Mouse (Mus musculus): ENCODE data around the gene Lpar3. TPM values are rescaled to one million over a fixed set of nuclear protein-coding genes. Genes with fewer than 3 reads are reported as not detected.

Gene Lpar3
- polyA plus RNA-seq, 1 experiment from 2014 or later: 0.04 TPM

GRCm38 (mm10) chr3:146303194-146303593 is 82.4 kb downstream of the Lpar3 start:
- in situ Hi-C loops (cut with MboI; ENCODE audit: low pct_unique_long_range_greater_than_20kb): loop anchor here (5.0 kb wide), 1 partner anchor 41 kb away; no protein-coding TSS in a partner anchor
- no peaks in the 10 kb centered on the region for H3K27me3 ChIP-seq
- POLR2A ChIA-PET: interaction anchor here (0.7 kb wide), 1 partner anchor 57 kb away, joined by 6 read pairs; no protein-coding TSS in a partner anchor
- DNase-seq (ENCODE audit: low read depth, low spot score) (no peak), ATAC-seq (peak; percentile 40)
- CTCF ChIA-PET: interaction anchor here (1.1 to 2.0 kb wide), 2 partner anchors 29 to 126 kb away, joined by 3 to 6 read pairs; no protein-coding TSS in a partner anchor
- TF ChIP-seq CTCF (IDR thresholded peaks at IDR 0.05): no peak

GRCm38 (mm10) chr3:146304556-146305405 is 84.0 kb downstream of the Lpar3 start:
- no peaks in the 10 kb centered on the region for H3K27me3 ChIP-seq
- DNase-seq (ENCODE audit: low read depth, low spot score): no peak
- CTCF ChIA-PET: interaction anchor here (1.2 to 2.0 kb wide), 3 partner anchors 19 to 642 kb away, joined by 3 to 6 read pairs (median 3); no protein-coding TSS in a partner anchor
- in situ Hi-C loops (cut with MboI; ENCODE audit: low pct_unique_long_range_greater_than_20kb): loop anchor here (5.0 kb wide), 1 partner anchor 42 kb away; no protein-coding TSS in a partner anchor
- no peak for TF ChIP-seq CTCF (IDR thresholded peaks at IDR 0.05)
- POLR2A ChIA-PET: no interaction called here
- no peak for ATAC-seq

GRCm38 (mm10) chr3:146307341-146307740 is 86.6 kb downstream of the Lpar3 start:
- ATAC-seq: peak; percentile 58
- DNase-seq (ENCODE audit: low read depth, low spot score): no peak
- in situ Hi-C loops (cut with MboI; ENCODE audit: low pct_unique_long_range_greater_than_20kb): no loop called here
- ChIA-PET POLR2A (interaction anchor here (0.6 kb wide), 1 partner anchor 340 kb away, joined by 4 read pairs; no protein-coding TSS in a partner anchor), CTCF (interaction anchor here (1.0 to 3.3 kb wide), 4 partner anchors 10 to 82 kb away, joined by 3 to 15 read pairs (median 3); no protein-coding TSS in a partner anchor)
- no peak for TF ChIP-seq CTCF (IDR thresholded peaks at IDR 0.05)
- H3K27me3 ChIP-seq: no peaks in the 10 kb centered on the region

DNA sequence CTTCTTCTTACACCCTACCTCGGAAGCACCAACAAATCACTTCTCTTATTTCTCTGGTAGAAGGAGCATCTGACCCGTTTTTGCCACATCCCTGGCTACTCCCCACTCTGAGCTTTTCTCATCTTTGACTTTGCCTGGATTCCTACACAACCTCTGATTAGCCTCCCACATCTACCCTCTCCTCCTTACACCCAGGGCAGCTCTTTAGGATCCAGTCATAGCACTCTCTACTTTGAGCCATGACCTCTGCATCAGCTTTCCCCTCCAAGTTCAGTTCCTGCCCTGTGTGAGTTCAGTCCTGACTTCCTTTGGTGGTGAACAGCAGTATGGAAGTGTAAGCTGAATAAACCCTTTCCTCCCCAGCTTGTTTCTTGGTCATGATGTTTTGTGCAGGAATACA is 87.1 kb downstream of the Lpar3 start:
- CTCF ChIA-PET: interaction anchor here (0.8 to 3.3 kb wide), 4 partner anchors 17 to 131 kb away, joined by 3 to 15 read pairs (median 4); no protein-coding TSS in a partner anchor

DNA sequence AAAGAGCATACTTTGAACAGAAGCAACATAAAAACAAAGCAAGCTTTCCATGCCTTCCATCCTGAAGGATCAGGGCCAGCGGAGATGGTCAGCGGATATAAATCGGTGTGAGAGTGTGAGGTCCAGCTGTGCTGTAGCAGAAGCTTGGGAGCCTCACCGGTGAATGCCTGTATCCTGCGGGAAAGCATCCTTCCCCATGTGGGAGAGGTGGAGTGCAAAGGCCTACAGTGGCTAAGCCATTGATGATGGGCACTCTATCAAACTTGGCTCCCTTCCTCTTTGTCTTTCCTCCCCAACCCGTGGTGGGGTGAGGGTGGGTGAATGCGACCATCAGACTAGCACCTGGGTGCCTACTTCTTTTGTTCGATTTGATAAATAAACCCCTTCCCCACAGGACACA is 88.8 kb downstream of the Lpar3 start:
- ChIA-PET CTCF (interaction anchor here (0.7 to 3.3 kb wide), 6 partner anchors 18 to 126 kb away, joined by 3 to 15 read pairs (median 4); no protein-coding TSS in a partner anchor), POLR2A (no interaction called here)
- no peaks in the 10 kb centered on the region for H3K27me3 ChIP-seq
- DNase-seq (ENCODE audit: low read depth, low spot score) (no peak), ATAC-seq (no peak)
- in situ Hi-C loops (cut with MboI; ENCODE audit: low pct_unique_long_range_greater_than_20kb): no loop called here
- TF ChIP-seq CTCF (IDR thresholded peaks at IDR 0.05): no peak

More for the DNA sequence above, 87.1 kb downstream of the Lpar3 start:
- no peaks in the 10 kb centered on the region for H3K27me3 ChIP-seq
- POLR2A ChIA-PET: interaction anchor here (0.6 kb wide), 1 partner anchor 340 kb away, joined by 4 read pairs; no protein-coding TSS in a partner anchor
- DNase-seq (ENCODE audit: low read depth, low spot score) (no peak), ATAC-seq (no peak)
- no peak for TF ChIP-seq CTCF (IDR thresholded peaks at IDR 0.05)
- in situ Hi-C loops (cut with MboI; ENCODE audit: low pct_unique_long_range_greater_than_20kb): no loop called here

DNA sequence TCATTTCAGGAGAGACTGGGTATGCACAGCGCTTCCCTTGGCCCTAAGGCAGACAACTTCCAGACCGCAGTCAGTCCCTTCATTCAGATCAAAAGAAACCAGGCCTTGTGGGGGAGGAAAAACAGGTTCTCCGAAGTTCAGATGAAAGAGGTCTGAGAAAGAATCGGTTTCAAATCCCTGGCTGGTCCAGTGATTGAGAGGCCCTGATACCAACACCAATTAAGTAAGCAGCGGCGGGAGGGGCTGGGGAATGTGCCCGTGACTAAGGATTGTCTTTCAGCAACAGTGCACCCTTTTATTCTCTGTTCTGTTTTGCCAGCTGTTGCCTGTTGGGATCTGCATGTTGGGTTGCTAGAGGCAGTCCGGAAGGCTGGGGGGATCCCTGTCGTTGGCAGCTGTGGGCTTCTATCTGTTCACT is 90.4 kb downstream of the Lpar3 start:
- no peak for DNase-seq (ENCODE audit: low read depth, low spot score)
- in situ Hi-C loops (cut with MboI; ENCODE audit: low pct_unique_long_range_greater_than_20kb): no loop called here
- H3K27me3 ChIP-seq: no peaks in the 10 kb centered on the region
- no peak for TF ChIP-seq CTCF (IDR thresholded peaks at IDR 0.05)
- POLR2A ChIA-PET: no interaction called here
- CTCF ChIA-PET: no interaction called here
- ATAC-seq: no peak

GRCm38 (mm10) chr3:146315414-146315813 is 94.7 kb downstream of the Lpar3 start:
- DNase-seq (ENCODE audit: low read depth, low spot score): peak; percentile 58
- ChIA-PET POLR2A (no interaction called here), CTCF (interaction anchor here (1.0 to 1.3 kb wide), 2 partner anchors 24 to 39 kb away, joined by 3 to 4 read pairs; no protein-coding TSS in a partner anchor)
- no peak for TF ChIP-seq CTCF (IDR thresholded peaks at IDR 0.05)
- no peaks in the 10 kb centered on the region for H3K27me3 ChIP-seq
- ATAC-seq: no peak
- in situ Hi-C loops (cut with MboI; ENCODE audit: low pct_unique_long_range_greater_than_20kb): no loop called here

DNA sequence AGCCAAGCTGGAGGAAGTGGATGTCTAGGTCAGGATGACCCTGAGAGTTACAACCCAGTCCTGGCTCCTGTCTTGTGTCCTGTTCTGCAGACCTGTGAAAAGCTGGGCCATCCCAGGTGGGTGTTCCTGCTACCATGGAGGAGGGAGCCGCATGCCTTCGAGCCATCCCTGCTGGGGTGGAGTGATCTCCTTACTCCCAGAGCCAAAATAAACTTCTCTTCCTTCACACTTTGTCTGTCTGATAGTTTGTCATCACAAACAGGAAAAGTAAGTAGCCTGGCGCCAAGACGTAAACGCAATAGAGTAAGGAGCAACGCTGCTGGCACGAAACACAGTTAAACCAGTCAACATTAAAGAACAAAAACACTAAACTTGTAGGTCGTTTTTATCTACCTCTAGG is 95.5 kb downstream of the Lpar3 start:
- no peaks in the 10 kb centered on the region for H3K27me3 ChIP-seq
- TF ChIP-seq CTCF (IDR thresholded peaks at IDR 0.05): no peak
- in situ Hi-C loops (cut with MboI; ENCODE audit: low pct_unique_long_range_greater_than_20kb): no loop called here
- ChIA-PET POLR2A (no interaction called here), CTCF (interaction anchor here (1.0 to 2.9 kb wide), 2 partner anchors 11 to 23 kb away, joined by 4 to 14 read pairs; no protein-coding TSS in a partner anchor)
- ATAC-seq (no peak), DNase-seq (ENCODE audit: low read depth, low spot score) (no peak)

GRCm38 (mm10) chr3:146317366-146317765 is 96.6 kb downstream of the Lpar3 start:
- ChIA-PET POLR2A (interaction anchor here (0.6 kb wide), 1 partner anchor 45 kb away, joined by 3 read pairs; no protein-coding TSS in a partner anchor), CTCF (interaction anchor here (0.6 to 2.9 kb wide), 3 partner anchors 10 to 140 kb away, joined by 3 to 14 read pairs (median 6); no protein-coding TSS in a partner anchor)
- DNase-seq (ENCODE audit: low read depth, low spot score) (no peak), ATAC-seq (no peak)
- in situ Hi-C loops (cut with MboI; ENCODE audit: low pct_unique_long_range_greater_than_20kb): no loop called here
- TF ChIP-seq CTCF (IDR thresholded peaks at IDR 0.05): no peak
- H3K27me3 ChIP-seq: no peaks in the 10 kb centered on the region

- no peak for ATAC-seq
- CTCF ChIA-PET: interaction anchor here (0.6 to 2.9 kb wide), 3 partner anchors 9 to 140 kb away, joined by 3 to 14 read pairs (median 6); no protein-coding TSS in a partner anchor
- no peak for TF ChIP-seq CTCF (IDR thresholded peaks at IDR 0.05)
- POLR2A ChIA-PET: no interaction called here
- in situ Hi-C loops (cut with MboI; ENCODE audit: low pct_unique_long_range_greater_than_20kb): no loop called here
- no peaks in the 10 kb centered on the region for H3K27me3 ChIP-seq
- no peak for DNase-seq (ENCODE audit: low read depth, low spot score)
Observed at GRCm38 (mm10) chr3:146317911-146318310, 97.1 kb downstream of the Lpar3 start.

All from Patski (cell line).